In genomic region chr10:80578131-80578750, GRCm38 (mm10) we compare ENCODE assay signal across 8 mouse cellular contexts. TPM values are rescaled to one million over a fixed set of nuclear protein-coding genes. Genes with fewer than 3 reads are reported as not detected.
DNase-seq lines count a peak whose midpoint lies in the region; ATAC-seq lines count a peak whose summit lies in the region.

No protein-coding gene starts in this region.

- intact Hi-C loops in gastrocnemius, postnatal 36 days (cut with DNase I), result no loop called here

- peak overlapping the region; percentile 92 for H3K27ac ChIP-seq in intestine, embryonic 14.5 days (ENCODE audit: low read depth)
- H3K27ac ChIP-seq in midbrain, embryonic 16.5 days (ENCODE audit: low read length), result peak overlapping the region; percentile 86

- no peaks in the 10 kb centered on the region for H3K27me3 ChIP-seq in intestine, embryonic 14.5 days (replicated peaks; ENCODE audit: control insufficient read depth, insufficient read depth, low read length)
- H3K27me3 ChIP-seq in midbrain, embryonic 16.5 days (ENCODE audit: control insufficient read depth, insufficient read depth, low read depth, low read length), result no peaks in the 10 kb centered on the region

- DNase-seq in 3134 (ENCODE audit: extremely low read depth, insufficient read length, low spot score) (peak; percentile 89), liver (peak; percentile 92)
- peak; percentile 76 to 82 for DNase-seq in adrenal gland, adult 18-20 months (ENCODE audit: low spot score in 2 of 2)
- peak; percentile 89 for DNase-seq in embryo, embryonic 10.5 days (ENCODE audit: low spot score)
- peak; percentile 77 to 83 for DNase-seq in gastrocnemius, postnatal 36 days
- peak; percentile 89 for DNase-seq in intestine, embryonic 14.5 days (ENCODE audit: low spot score)
- DNase-seq in spleen, postnatal 36 days (ENCODE audit: low spot score in 2 of 2), result peak; percentile 86 to 87

- peak; percentile 51 for ATAC-seq in intestine, embryonic 14.5 days (replicated peaks; ENCODE audit: low FRiP score, low TSS enrichment, low read depth)
- ATAC-seq in midbrain, embryonic 16.5 days, result peak; percentile 12; the same call in 1 of the 2 replicates

- H3K4me1 ChIP-seq in intestine, embryonic 14.5 days (replicated peaks; ENCODE audit: control insufficient read depth, insufficient read depth, low read length), result peaks cover 26% of the 10 kb centered on the region
- H3K4me1 ChIP-seq in midbrain, embryonic 16.5 days (ENCODE audit: control insufficient read depth, insufficient read depth, low read length), result peaks cover 22% of the 10 kb centered on the region

- no peaks in the 10 kb centered on the region for H3K9me3 ChIP-seq in intestine, embryonic 14.5 days (ENCODE audit: control insufficient read depth, low read length)
- no peaks in the 10 kb centered on the region for H3K9me3 ChIP-seq in midbrain, embryonic 16.5 days (replicated peaks; ENCODE audit: control insufficient read depth, low read length, poor library complexity, severe bottlenecking)

- H3K9ac ChIP-seq in intestine, embryonic 14.5 days (ENCODE audit: low read length), result peak overlapping the region; percentile 53
- H3K9ac ChIP-seq in midbrain, embryonic 16.5 days (ENCODE audit: low read depth, low read length), result peak overlapping the region; percentile 87

- peak overlapping the region; percentile 87 for H3K4me2 ChIP-seq in intestine, embryonic 14.5 days (ENCODE audit: low read length)
- H3K4me2 ChIP-seq in midbrain, embryonic 16.5 days (ENCODE audit: low read length), result peak overlapping the region; percentile 88

- WGBS in intestine, embryonic 14.5 days, result under 1% methylated on average over 29 of the region's 29 CpGs
- under 1% methylated on average over 29 of the region's 29 CpGs for WGBS in midbrain, embryonic 16.5 days

- peak overlapping the region; percentile 81 for H3K4me3 ChIP-seq in intestine, embryonic 14.5 days (ENCODE audit: low read depth, low read length)
- H3K4me3 ChIP-seq in midbrain, embryonic 16.5 days (ENCODE audit: low read depth, low read length), result peak overlapping the region; percentile 83

- peaks cover 6% of the 10 kb centered on the region for H3K36me3 ChIP-seq in intestine, embryonic 14.5 days (ENCODE audit: control insufficient read depth, insufficient read depth, low read length)
- H3K36me3 ChIP-seq in midbrain, embryonic 16.5 days (ENCODE audit: control insufficient read depth, insufficient read depth, low read length), result no peaks in the 10 kb centered on the region

RNA-seq across cellular contexts. Expression of gene Klf16, which starts 1.1 kb away (rescaled TPM):
- 10 to 100 TPM; 11.3 to 12.3 TPM for total RNA-seq in adrenal gland, adult 18-20 months (2021)
- 1 to 10 TPM; 1.5 TPM for total RNA-seq in gastrocnemius, postnatal 36 days (2021)
- polyA plus RNA-seq in intestine, embryonic 14.5 days (2014; fragmentation: Nextera tagmentation; extraction: Ambion mirVana), result 9.7 and 12.1 TPM in 2 replicates
- polyA plus RNA-seq in midbrain, embryonic 16.5 days (2015; fragmentation: Nextera tagmentation; extraction: Ambion mirVana), result 4.9 and 5.5 TPM in 2 replicates

RNA-seq across cellular contexts. Expression of gene Abhd17a, which starts 11.9 kb away (rescaled TPM):
- 100 to 1,000 TPM in 1 of 2 experiments, 10 to 100 TPM in 1; 94.5 to 102 TPM for total RNA-seq in adrenal gland, adult 18-20 months (2021)
- 10 to 100 TPM; 52.5 to 62.7 TPM for total RNA-seq in gastrocnemius, postnatal 36 days (2021)
- 99.4 and 114 TPM in 2 replicates for polyA plus RNA-seq in intestine, embryonic 14.5 days (2014; fragmentation: Nextera tagmentation; extraction: Ambion mirVana)
- 97.0 and 108 TPM in 2 replicates for polyA plus RNA-seq in midbrain, embryonic 16.5 days (2015; fragmentation: Nextera tagmentation; extraction: Ambion mirVana)

RNA-seq across cellular contexts. Expression of gene Rexo1, which starts 16.9 kb away (rescaled TPM):
- 10 to 100 TPM; 32.9 to 48.4 TPM for total RNA-seq in adrenal gland, adult 18-20 months (2021)
- 1 to 10 TPM; 8.8 to 9.7 TPM for total RNA-seq in gastrocnemius, postnatal 36 days (2021)
- 28.9 and 31.5 TPM in 2 replicates for polyA plus RNA-seq in intestine, embryonic 14.5 days (2014; fragmentation: Nextera tagmentation; extraction: Ambion mirVana)
- polyA plus RNA-seq in midbrain, embryonic 16.5 days (2015; fragmentation: Nextera tagmentation; extraction: Ambion mirVana), result 26.9 and 27.6 TPM in 2 replicates

RNA-seq across cellular contexts. Expression of gene Scamp4, which starts 24.4 kb away (rescaled TPM):
- 10 to 100 TPM; 49.7 to 54.4 TPM for total RNA-seq in adrenal gland, adult 18-20 months (2021)
- 10 to 100 TPM; 14.5 to 14.8 TPM for total RNA-seq in gastrocnemius, postnatal 36 days (2021)
- 108 and 111 TPM in 2 replicates for polyA plus RNA-seq in intestine, embryonic 14.5 days (2014; fragmentation: Nextera tagmentation; extraction: Ambion mirVana)
- polyA plus RNA-seq in midbrain, embryonic 16.5 days (2015; fragmentation: Nextera tagmentation; extraction: Ambion mirVana), result 61.2 and 64.3 TPM in 2 replicates

RNA-seq across cellular contexts. Expression of gene Adat3, which starts 24.4 kb away (rescaled TPM):
- 1 to 10 TPM; 1.8 to 2.1 TPM for total RNA-seq in adrenal gland, adult 18-20 months (2021)
- under 1 TPM; 0.52 to 0.99 TPM for total RNA-seq in gastrocnemius, postnatal 36 days (2021)
- polyA plus RNA-seq in intestine, embryonic 14.5 days (2014; fragmentation: Nextera tagmentation; extraction: Ambion mirVana), result 9.2 and 10.1 TPM in 2 replicates
- 4.5 and 6.2 TPM in 2 replicates for polyA plus RNA-seq in midbrain, embryonic 16.5 days (2015; fragmentation: Nextera tagmentation; extraction: Ambion mirVana)

Comparison
In these comparisons a context has a peak if more than half of its experiments do, and no peak if none do; other contexts are left out.
1. Peak in every context shown above with its lines: DNase-seq, ATAC-seq, H3K4me3 ChIP-seq and H3K27ac ChIP-seq.
2. RNA of gene Klf16, which starts 1.1 kb away (total RNA-seq): 11.3 to 12.3 TPM in adrenal gland, adult 18-20 months; 1.5 TPM in gastrocnemius, postnatal 36 days; every median in the first group is over 4 times any median in the second.